Mouse (Mus musculus) midbrain, embryonic 11.5 days (tissue): ENCODE results near the gene Hdx. TPM values are rescaled to one million over a fixed set of nuclear protein-coding genes. Genes with fewer than 3 reads are reported as not detected.

Experiments
- ATAC-seq: fragments of 200-750 bp; cut with Nextera tagmentation; 2 replicates; pipeline ENCODE4 v1.8.0; 2017; ENCODE audit warnings: moderate TSS enrichment, moderate library complexity; ENCODE audit not compliant: low FRiP score
- DNase-seq: peaks from one replicate; pipeline ENCODE4 v3.0.0; 2015; ENCODE audit warnings: low spot score; ENCODE audit errors: missing footprints
- H3K27ac ChIP-seq: fragments of 300-500 bp; sonication (generic); 2 replicates; pipeline ENCODE4 v1.5.1; 2014; ENCODE audit warnings: low read depth, low read length
- H3K27me3 ChIP-seq: fragments of 300-500 bp; sonication (generic); 2 replicates; pipeline ENCODE4 v1.6.1; 2014; ENCODE audit warnings: mild to moderate bottlenecking, low read length, moderate library complexity, mixed read lengths; ENCODE audit not compliant: control insufficient read depth, insufficient read depth
- H3K36me3 ChIP-seq: fragments of 300-500 bp; sonication (generic); 2 replicates; pipeline ENCODE4 v1.6.1; 2014; ENCODE audit warnings: mild to moderate bottlenecking, low read length, moderate library complexity, mixed read lengths; ENCODE audit not compliant: control insufficient read depth, insufficient read depth
- H3K4me1 ChIP-seq: fragments of 300-500 bp; sonication (generic); 2 replicates; pipeline ENCODE4 v1.6.1; 2014; ENCODE audit warnings: low read length; ENCODE audit not compliant: control insufficient read depth, insufficient read depth
- H3K4me2 ChIP-seq: fragments of 300-500 bp; sonication (generic); 2 replicates; pipeline ENCODE4 v1.6.1; 2014; ENCODE audit warnings: mild to moderate bottlenecking, moderate library complexity
- H3K4me3 ChIP-seq: fragments of 300-500 bp; sonication (generic); 2 replicates; pipeline ENCODE4 v1.5.1; 2014; ENCODE audit warnings: low read depth, low read length
- H3K9ac ChIP-seq: fragments of 300-500 bp; sonication (generic); 2 replicates; pipeline ENCODE4 v1.6.1; 2014; ENCODE audit warnings: low read length
- H3K9me3 ChIP-seq: fragments of 300-500 bp; sonication (generic); 2 replicates; pipeline ENCODE4 v1.6.1; 2016; ENCODE audit warnings: low read length; ENCODE audit not compliant: control insufficient read depth
- WGBS: fragments of 180-500 bp; shearing (Covaris S2); extraction: QIAGEN DNeasy Blood & Tissue Kit; methylation state at CpG from one replicate; pipeline ENCODE4 v1.1.7; 2014; 5-methylcytosine and 5-hydroxymethylcytosine counted together
- polyA plus RNA-seq: library from polyadenylated mRNA; unstranded; fragments of >200 nt; fragmentation: Nextera tagmentation; extraction: Ambion mirVana; gene quantifications from 2 replicates; pipeline ENCODE4 v1.2.1, GENCODE M21; 2014

Gene Hdx
- polyA plus RNA-seq, 1 experiment from 2014 or later = 2.8 TPM

GRCm38 (mm10) chrX:111577044-111577443 is 119.8 kb downstream of the Hdx start:
- Histone ChIP-seq H3K27me3 (no peaks in the 10 kb centered on the region), H3K4me3 (no peak overlapping the region), H3K9me3 (no peaks in the 10 kb centered on the region), H3K27ac (no peak overlapping the region), H3K36me3 (no peaks in the 10 kb centered on the region), H3K4me1 (no peaks in the 10 kb centered on the region), H3K4me2 (no peak overlapping the region), H3K9ac (no peak overlapping the region)
- ATAC-seq (no peak), DNase-seq (no peak)
- 87% methylated on average over 2 of the region's 2 CpGs for WGBS

GRCm38 (mm10) chrX:111537859-111538258 is 159.0 kb downstream of the Hdx start, which contains the start of gene Rps6ka6:
Gene Rps6ka6 (minus strand): TSS chrX:111537959.
- 73% methylated on average over 10 of the region's 10 CpGs for WGBS
- Histone ChIP-seq H3K9me3 (no peaks in the 10 kb centered on the region), H3K27ac (no peak within 1 kb of the TSS), H3K4me1 (no peaks in the 10 kb centered on the region), H3K4me2 (no peak within 1 kb of the TSS), H3K36me3 (no peaks in the 10 kb centered on the region), H3K4me3 (no peak within 1 kb of the TSS), H3K27me3 (no peaks in the 10 kb centered on the region), H3K9ac (no peak within 1 kb of the TSS)
- DNase-seq = no peak
- ATAC-seq = no peak

Other genes starting within 250 kb of the Hdx start
- gene Rps6ka6, start 159.1 kb downstream of the Hdx start, polyA plus RNA-seq = 65.5 and 75.6 TPM in 2 replicates
- gene Gm45194, start 194.3 kb upstream of the Hdx start, polyA plus RNA-seq = 0.57 and 0.85 TPM in 2 replicates